Mouse (Mus musculus): ENCODE results near the gene Aym1.
"Not testable (repeated sequence)": the region's sequence is repeated elsewhere in the genome, so short reads cannot be mapped to it uniquely, and the experiment has no call there.

Aym1 gene

GRCm38 (mm10) chr5:113354311-113354710 is 2.8 kb upstream of the Aym1 start:
- no peak for DNase-seq

- no peak for DNase-seq
Observed at GRCm38 (mm10) chr5:113357656-113358055, 562 bp downstream of the Aym1 start.

GRCm38 (mm10) chr5:113358833-113359232 is 1.7 kb downstream of the Aym1 start:
- no peak for DNase-seq

GRCm38 (mm10) chr5:113361283-113361682 is 4.2 kb downstream of the Aym1 start:
- DNase-seq, result no peak

GRCm38 (mm10) chr5:113362258-113362996 is 5.3 kb downstream of the Aym1 start:
- no peak for DNase-seq

GRCm38 (mm10) chr5:113363177-113363576 is 6.1 kb downstream of the Aym1 start:
- DNase-seq, result no peak

- DNase-seq, result peak; percentile 26 to 31
Observed at GRCm38 (mm10) chr5:113365921-113366320, 8.8 kb downstream of the Aym1 start.

- DNase-seq, result not testable (repeated sequence)
Observed at GRCm38 (mm10) chr5:113367726-113368125, 10.6 kb downstream of the Aym1 start.

- DNase-seq, result no peak
Observed at GRCm38 (mm10) chr5:113369262-113369868, 12.3 kb downstream of the Aym1 start.

GRCm38 (mm10) chr5:113372449-113372848 is 15.4 kb downstream of the Aym1 start:
- DNase-seq, result no peak

- DNase-seq, result peak; percentile 22 to 24
Observed at GRCm38 (mm10) chr5:113372995-113373950, 16.2 kb downstream of the Aym1 start.

- no peak for DNase-seq
Observed at GRCm38 (mm10) chr5:113374290-113374689, 17.2 kb downstream of the Aym1 start.

- DNase-seq, result peak; percentile 22 to 31
Observed at GRCm38 (mm10) chr5:113375783-113376182, 18.7 kb downstream of the Aym1 start.

GRCm38 (mm10) chr5:113376292-113376691 is 19.2 kb downstream of the Aym1 start:
- DNase-seq, result no peak

- DNase-seq, result no peak
Observed at GRCm38 (mm10) chr5:113379416-113379815, 22.3 kb downstream of the Aym1 start.

GRCm38 (mm10) chr5:113380553-113380952 is 23.5 kb downstream of the Aym1 start:
- DNase-seq, result no peak

- no peak for DNase-seq
Observed at GRCm38 (mm10) chr5:113382580-113382979, 25.5 kb downstream of the Aym1 start.

GRCm38 (mm10) chr5:113393766-113394165 is 36.7 kb downstream of the Aym1 start:
- DNase-seq, result no peak

GRCm38 (mm10) chr5:113396286-113396934 is 39.3 kb downstream of the Aym1 start:
- no peak for DNase-seq

GRCm38 (mm10) chr5:113397443-113398317 is 40.6 kb downstream of the Aym1 start:
- DNase-seq, result no peak

- DNase-seq, result no peak
Observed at GRCm38 (mm10) chr5:113402702-113403101, 45.6 kb downstream of the Aym1 start.

GRCm38 (mm10) chr5:113407346-113407745 is 50.3 kb downstream of the Aym1 start:
- DNase-seq, result peak in 1 of 2 experiments; percentile 2

Data from thymus, postnatal 36 days (tissue).